Mouse (Mus musculus) heart, adult 8-10 months (tissue): Measurements from ENCODE around the gene Apol6. TPM values are rescaled to one million over a fixed set of nuclear protein-coding genes. Genes with fewer than 3 reads are reported as not detected.
"Not testable (repeated sequence)": the region's sequence is repeated elsewhere in the genome, so short reads cannot be mapped to it uniquely, and the experiment has no call there.

Source experiments
- DNase-seq: peaks from one replicate; pipeline ENCODE4 v3.0.0; 2022; ENCODE audit warnings: low spot score
- total RNA-seq, 4 experiments: library from RNA; stranded (reverse); gene quantifications; 2 replicates each; pipeline ENCODE4 v1.2.4; 2022

Apol6 gene
- total RNA-seq, 4 experiments from 2014 or later, result 0.49 to 1.5 (median 1.0) TPM

GRCm38 (mm10) chr15:77031271-77031670 lies 13.3 kb upstream of the Apol6 start:
- DNase-seq, result no peak

- no peak for DNase-seq
These were observed 10.0 kb upstream of the Apol6 start for GRCm38 (mm10) chr15:77034526-77034925.

- DNase-seq, result no peak
These were observed 8.9 kb upstream of the Apol6 start for GRCm38 (mm10) chr15:77035643-77036042.

DNA sequence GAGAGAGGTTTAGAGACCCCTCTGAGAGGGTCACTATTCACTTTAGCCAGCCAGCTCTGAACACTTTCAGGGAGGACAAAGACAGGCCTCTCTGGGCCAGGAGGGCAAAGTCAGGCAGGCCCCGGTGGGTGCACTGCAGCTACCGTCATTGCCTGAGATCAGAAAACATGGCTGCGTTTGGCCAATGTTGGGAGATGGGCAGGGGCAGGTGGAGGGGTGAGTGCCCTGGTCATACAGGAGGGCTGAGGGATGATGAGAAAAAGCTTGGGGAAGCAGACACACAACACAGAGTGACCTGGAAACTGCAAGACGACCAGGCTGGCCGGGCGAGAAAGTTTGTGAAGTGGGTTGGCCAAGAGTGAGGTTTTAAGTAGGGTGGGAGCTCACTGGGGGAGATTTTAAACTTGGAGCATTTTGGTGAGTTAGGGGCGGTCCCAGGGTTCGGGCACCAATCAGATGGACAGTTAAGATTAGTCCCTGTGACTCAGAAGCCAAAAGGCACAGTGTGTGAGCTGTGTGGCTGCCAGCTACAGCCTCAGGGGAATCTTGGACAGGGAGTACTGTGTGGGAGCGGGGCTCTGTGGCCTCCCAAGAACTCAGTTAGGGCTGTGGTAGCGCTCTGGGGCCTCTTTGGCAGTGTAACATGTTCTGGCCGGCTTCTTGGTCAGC lies 8.1 kb upstream of the Apol6 start:
- DNase-seq, result peak; percentile 89

DNA sequence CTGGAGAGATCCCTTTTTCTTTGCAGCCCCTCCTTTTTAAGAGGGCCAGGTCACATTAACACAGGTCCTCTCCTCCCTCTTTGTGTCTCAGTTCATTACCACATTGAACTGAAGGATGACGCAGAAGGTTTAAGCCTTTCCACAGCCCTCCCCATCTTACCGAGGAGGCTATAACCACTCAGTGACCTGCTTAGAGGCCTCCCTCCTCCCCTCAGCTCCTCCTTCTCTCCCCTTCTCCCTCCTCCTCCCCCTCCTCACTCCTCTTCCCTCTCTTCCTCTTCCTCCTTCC lies 7.6 kb upstream of the Apol6 start:
- DNase-seq, result no peak

GRCm38 (mm10) chr15:77037278-77038161 lies 7.0 kb upstream of the Apol6 start:
- peak; percentile 93 for DNase-seq

DNA sequence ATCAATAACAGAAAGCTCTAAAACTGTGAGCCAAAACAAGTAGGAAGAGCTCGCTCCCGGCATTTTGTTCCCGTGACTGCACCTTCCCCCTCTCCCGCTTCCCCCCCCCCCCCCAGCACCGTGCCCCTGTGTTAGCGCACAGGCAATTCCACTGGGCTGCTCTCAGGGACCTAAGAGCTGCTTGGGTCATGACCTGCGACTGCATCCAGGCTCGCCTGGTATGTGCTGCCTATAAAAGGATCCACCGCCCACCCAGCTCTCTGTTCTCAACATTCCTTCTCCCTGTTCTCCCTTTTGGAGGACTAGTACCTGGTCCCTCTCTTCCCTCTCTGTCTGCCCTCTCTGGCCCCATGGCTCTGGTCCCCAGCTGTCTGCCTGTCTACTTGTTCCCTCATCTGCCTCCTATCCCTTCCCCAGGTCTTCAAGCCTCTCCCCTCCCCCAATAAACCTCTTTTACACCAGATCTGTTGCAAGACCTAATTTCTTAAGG lies 5.3 kb upstream of the Apol6 start:
- no peak for DNase-seq

DNA sequence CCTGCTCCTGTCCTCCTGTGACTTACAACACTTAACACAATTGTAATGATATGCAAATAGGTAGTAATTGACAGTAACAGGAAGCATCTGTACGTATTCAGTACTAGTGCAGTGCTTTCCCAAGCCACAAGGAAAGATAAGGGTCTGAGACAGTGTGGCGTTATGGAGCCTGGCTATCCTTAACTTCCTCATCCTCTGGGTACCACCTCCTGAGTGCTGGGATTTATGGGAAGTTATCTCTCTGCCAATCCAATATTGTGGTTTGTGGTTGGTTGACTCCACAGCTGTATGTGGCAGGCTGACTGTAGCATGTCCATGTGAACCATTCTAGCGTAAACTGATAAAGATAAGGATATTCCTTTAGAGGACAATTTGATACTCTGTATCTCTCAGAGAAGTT lies 3.7 kb upstream of the Apol6 start:
- no peak for DNase-seq

GRCm38 (mm10) chr15:77045609-77046008 lies 1.1 kb downstream of the Apol6 start:
- no peak for DNase-seq

- no peak for DNase-seq
These were observed 6.0 kb downstream of the Apol6 start, which contains the start of gene Mb for GRCm38 (mm10) chr15:77050570-77050969. Gene Mb (minus strand): TSS chr15:77050670.

- no peak for DNase-seq
These were observed 7.6 kb downstream of the Apol6 start for GRCm38 (mm10) chr15:77052176-77052575.

DNA sequence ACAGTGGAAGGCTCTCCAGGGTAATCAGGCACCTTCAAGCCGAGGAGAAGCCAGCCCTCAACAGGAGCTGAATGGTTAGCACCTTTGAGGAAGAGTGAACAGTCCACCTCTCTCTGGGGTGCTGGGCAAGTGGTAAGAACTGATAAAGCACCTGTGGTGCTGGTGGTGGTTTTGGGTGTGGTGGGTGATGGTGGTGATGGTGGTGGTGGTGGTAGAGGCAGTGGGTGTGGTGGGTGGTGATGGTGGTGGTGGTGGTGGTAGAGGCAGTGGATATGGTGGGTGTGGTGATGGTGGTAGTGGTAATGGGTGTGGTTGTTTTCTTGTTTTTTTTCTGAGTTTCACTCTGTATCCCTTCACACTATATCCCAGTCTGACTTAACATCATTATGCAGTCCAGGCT lies 8.5 kb downstream of the Apol6 start:
- no peak for DNase-seq

DNA sequence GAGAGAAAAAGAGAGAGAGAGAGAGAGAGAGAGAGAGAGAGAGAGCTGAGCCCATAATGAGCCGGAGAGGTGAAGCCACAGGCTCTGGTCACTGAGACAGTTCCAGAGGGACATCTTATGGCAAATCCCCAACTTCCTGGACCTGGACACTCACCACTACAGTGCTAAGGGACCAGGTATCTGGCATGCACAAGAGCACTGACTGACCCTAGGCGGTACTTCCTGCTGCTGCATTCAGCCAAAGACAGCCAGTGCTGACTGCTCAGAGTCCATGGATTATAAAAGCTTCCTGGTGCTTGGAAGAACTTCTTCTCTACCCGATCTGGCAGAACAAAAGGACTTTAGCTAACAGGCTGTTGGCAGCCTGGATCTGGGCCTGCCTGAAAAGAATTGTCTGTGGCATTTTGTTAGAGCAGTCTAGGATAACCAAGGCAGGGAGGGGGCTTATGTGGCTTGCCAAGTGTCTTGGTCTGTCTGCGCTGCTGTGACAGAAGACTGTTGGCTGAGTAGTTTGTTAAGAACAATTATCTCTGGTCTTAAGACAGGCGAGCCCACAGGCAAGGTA lies 10.2 kb downstream of the Apol6 start:
- no peak for DNase-seq

- DNase-seq, result no peak
These were observed 11.7 kb downstream of the Apol6 start for GRCm38 (mm10) chr15:77056001-77056790.

- DNase-seq, result no peak
These were observed 12.2 kb downstream of the Apol6 start for GRCm38 (mm10) chr15:77056791-77057051.

- DNase-seq, result no peak
These were observed 14.0 kb downstream of the Apol6 start for GRCm38 (mm10) chr15:77058566-77058965.

GRCm38 (mm10) chr15:77059416-77059815 lies 14.9 kb downstream of the Apol6 start:
- not testable (repeated sequence) for DNase-seq

- no peak for DNase-seq
These were observed 18.2 kb downstream of the Apol6 start for GRCm38 (mm10) chr15:77062746-77063145.

GRCm38 (mm10) chr15:77065259-77065852 lies 20.8 kb downstream of the Apol6 start:
- no peak for DNase-seq

- DNase-seq, result no peak
These were observed 21.7 kb downstream of the Apol6 start for GRCm38 (mm10) chr15:77066233-77066632.

DNA sequence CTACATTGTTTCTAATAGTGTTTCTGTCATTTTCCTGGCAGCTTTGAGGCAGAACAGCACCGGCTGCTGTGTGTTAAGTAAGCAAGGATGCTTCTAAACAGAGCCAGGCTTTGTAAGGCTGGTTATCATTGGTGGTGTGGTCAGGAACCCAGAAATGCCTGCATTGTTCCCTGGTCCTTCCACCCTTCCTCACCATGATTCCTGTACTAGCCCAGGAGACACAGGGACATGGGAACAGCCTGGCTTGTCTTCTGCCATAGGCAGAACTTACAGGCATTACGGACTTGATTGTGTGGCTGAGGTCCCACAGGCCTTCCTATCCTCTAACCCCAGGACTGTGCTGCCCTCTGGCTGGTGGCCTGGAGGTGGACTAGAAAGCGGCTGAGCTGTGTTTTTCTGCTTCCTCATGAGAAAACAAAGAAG lies 23.9 kb downstream of the Apol6 start:
- DNase-seq, result peak; percentile 38

GRCm38 (mm10) chr15:77069019-77069418 lies 24.5 kb downstream of the Apol6 start:
- DNase-seq, result no peak
